Mouse (Mus musculus) cerebellum, adult (tissue): ENCODE data around the gene Nsf.

Experiments used
- ATAC-seq: cut with Nextera tagmentation; 2 replicates; pipeline ENCODE4 v1.9.2; 2017; ENCODE audit warnings: mild to moderate bottlenecking, moderate library complexity, mixed read lengths; ENCODE audit not compliant: insufficient number of reproducible peaks, low FRiP score, low TSS enrichment

Nsf gene

GRCm38 (mm10) chr11:103853284-103853920 lies 100.5 kb downstream of the Nsf start:
- no peak for ATAC-seq

GRCm38 (mm10) chr11:103852590-103853283 lies 101.1 kb downstream of the Nsf start:
- no peak for ATAC-seq

- ATAC-seq, result no peak
Measured at GRCm38 (mm10) chr11:103848287-103848686, 105.6 kb downstream of the Nsf start.

GRCm38 (mm10) chr11:103840834-103841233 lies 113.0 kb downstream of the Nsf start:
- ATAC-seq, result no peak

GRCm38 (mm10) chr11:103838955-103839354 lies 114.9 kb downstream of the Nsf start:
- ATAC-seq, result no peak

- ATAC-seq, result no peak
Measured at GRCm38 (mm10) chr11:103832331-103832730, 121.5 kb downstream of the Nsf start.

- ATAC-seq, result no peak
Measured at GRCm38 (mm10) chr11:103831766-103832165, 122.1 kb downstream of the Nsf start.

- no peak for ATAC-seq
Measured at GRCm38 (mm10) chr11:103830476-103830875, 123.4 kb downstream of the Nsf start.

GRCm38 (mm10) chr11:103829956-103830355 lies 123.9 kb downstream of the Nsf start:
- no peak for ATAC-seq

GRCm38 (mm10) chr11:103828866-103829265 lies 125.0 kb downstream of the Nsf start:
- no peak for ATAC-seq

GRCm38 (mm10) chr11:103827201-103827600 lies 126.7 kb downstream of the Nsf start:
- ATAC-seq, result no peak

- no peak for ATAC-seq
Measured at GRCm38 (mm10) chr11:103816719-103817118, 137.1 kb downstream of the Nsf start.

GRCm38 (mm10) chr11:103815986-103816385 lies 137.9 kb downstream of the Nsf start:
- ATAC-seq, result no peak

- no peak for ATAC-seq
Measured at GRCm38 (mm10) chr11:103814808-103815207, 139.0 kb downstream of the Nsf start.

GRCm38 (mm10) chr11:103811246-103811645 lies 142.6 kb downstream of the Nsf start:
- no peak for ATAC-seq

GRCm38 (mm10) chr11:103810631-103811030 lies 143.2 kb downstream of the Nsf start:
- no peak for ATAC-seq

GRCm38 (mm10) chr11:103809611-103810598 lies 144.0 kb downstream of the Nsf start:
- ATAC-seq, result no peak

- ATAC-seq, result no peak
Measured at GRCm38 (mm10) chr11:103808771-103809610, 144.9 kb downstream of the Nsf start.

GRCm38 (mm10) chr11:103807966-103808365 lies 145.9 kb downstream of the Nsf start:
- no peak for ATAC-seq

GRCm38 (mm10) chr11:103804804-103805203 lies 149.1 kb downstream of the Nsf start:
- ATAC-seq, result no peak
